Mouse (Mus musculus): ENCODE results near the gene Xrcc6. TPM values are rescaled to one million over a fixed set of nuclear protein-coding genes. Genes with fewer than 3 reads are reported as not detected.

Xrcc6 gene
- polyA plus RNA-seq, 1 experiment from 2014 or later, result 76.1 TPM

DNA sequence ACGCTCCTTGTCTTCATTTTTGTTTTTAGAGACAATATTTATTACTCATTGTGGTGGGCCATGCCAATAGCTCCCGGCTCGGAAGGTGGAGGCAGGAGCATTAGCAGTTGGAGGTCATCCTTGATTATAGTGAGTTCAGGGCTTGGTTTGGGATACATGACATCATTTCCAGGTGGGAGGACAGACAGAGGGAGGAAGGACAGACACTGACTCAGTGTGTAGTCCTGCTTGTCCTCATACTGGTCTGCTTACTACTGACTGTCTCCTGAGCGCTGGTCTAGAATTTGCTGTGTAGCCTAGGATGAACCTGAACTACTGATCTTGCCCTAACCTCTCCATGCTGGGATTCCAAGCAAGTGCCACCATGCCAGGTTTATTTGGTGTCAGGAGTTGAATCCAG, 46.1 kb downstream of the Xrcc6 start, which contains the start of gene Desi1:
Gene Desi1 (minus strand): TSS at position 101 of the 400 bp plus-strand sequence.
- no peak for ATAC-seq
- H3K27ac ChIP-seq, result no peak within 1 kb of the TSS
- H3K27me3 ChIP-seq (replicated peaks), result no peaks in the 10 kb centered on the region
- H3K9ac ChIP-seq, result no peak within 1 kb of the TSS
- no peak within 1 kb of the TSS for H3K4me2 ChIP-seq (replicated peaks)
- H3K36me3 ChIP-seq, result peaks cover 17% of the 10 kb centered on the region
- H3K4me3 ChIP-seq (replicated peaks), result no peak within 1 kb of the TSS
- 95% methylated on average over 4 of the region's 4 CpGs for WGBS
- H3K9me3 ChIP-seq, result no peaks in the 10 kb centered on the region
- H3K4me1 ChIP-seq (replicated peaks), result no peaks in the 10 kb centered on the region

DNA sequence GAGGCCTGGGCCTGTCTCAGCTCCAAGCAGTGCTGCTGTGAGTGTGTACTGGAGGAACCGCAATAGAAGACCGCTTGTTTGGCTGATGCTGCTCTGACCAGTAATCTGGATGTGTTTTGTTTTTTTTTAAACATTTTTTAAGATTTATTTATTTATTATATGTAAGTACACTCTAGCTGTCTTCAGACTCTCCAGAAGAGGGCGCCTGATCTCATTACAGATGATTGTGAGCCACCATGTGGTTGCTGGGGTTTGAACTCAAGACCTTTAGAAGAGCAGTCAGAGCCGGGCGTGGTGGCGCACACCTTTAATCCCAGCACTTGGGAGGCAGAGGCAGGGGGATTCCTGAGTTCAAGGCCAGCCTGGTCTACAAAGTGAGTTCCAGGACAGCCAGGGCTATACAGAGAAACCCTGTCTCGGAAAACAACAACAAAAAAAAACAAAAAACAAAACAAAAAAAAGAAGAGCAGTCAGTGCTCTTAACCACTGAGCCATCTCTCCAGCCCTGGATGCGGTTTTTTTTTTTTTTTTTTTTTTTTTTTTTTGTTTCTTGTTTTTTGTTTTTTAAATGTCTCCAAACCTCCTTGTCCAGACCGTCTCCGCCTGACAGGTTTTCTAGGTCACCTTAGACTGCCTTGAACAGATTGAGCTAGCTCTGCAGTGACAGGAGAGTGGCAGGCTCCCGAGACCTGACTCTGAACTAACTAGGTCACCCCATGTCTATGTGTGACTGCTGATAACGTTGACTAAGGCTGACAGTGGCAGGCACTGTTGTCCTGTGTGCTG, 48.5 kb downstream of the Xrcc6 start:
- no peak overlapping the region for H3K9ac ChIP-seq
- H3K27ac ChIP-seq, result no peak overlapping the region
- H3K9me3 ChIP-seq, result no peaks in the 10 kb centered on the region
- H3K4me2 ChIP-seq (replicated peaks), result no peak overlapping the region
- 79% methylated on average over 12 of the region's 12 CpGs for WGBS
- H3K4me1 ChIP-seq (replicated peaks), result no peaks in the 10 kb centered on the region
- no peak for ATAC-seq
- no peaks in the 10 kb centered on the region for H3K27me3 ChIP-seq (replicated peaks)
- H3K4me3 ChIP-seq (replicated peaks), result no peak overlapping the region
- H3K36me3 ChIP-seq, result peaks cover 21% of the 10 kb centered on the region

DNA sequence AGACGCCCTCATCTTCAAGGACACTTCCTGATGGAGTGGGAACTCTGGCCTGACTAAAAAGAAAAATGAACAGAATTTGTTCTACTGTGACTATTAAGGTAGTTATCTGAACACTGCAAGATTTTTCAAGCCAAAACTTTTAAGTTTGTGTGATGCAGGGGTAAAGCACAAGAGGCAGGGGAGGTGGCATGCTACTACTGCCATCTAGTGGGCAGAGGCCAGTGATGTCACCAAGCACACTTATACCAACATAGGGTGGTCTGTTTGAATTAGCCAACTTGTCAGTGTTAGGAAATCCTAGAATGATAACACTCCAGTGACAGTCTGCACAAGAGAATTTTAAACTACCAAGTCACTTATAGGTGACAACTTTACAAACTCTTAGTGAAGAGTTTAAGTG, 53.0 kb downstream of the Xrcc6 start:
- Histone ChIP-seq H3K9me3 (no peaks in the 10 kb centered on the region), H3K27ac (no peak overlapping the region), H3K4me1 (replicated peaks) (no peaks in the 10 kb centered on the region), H3K4me2 (replicated peaks) (no peak overlapping the region), H3K9ac (no peak overlapping the region), H3K27me3 (replicated peaks) (no peaks in the 10 kb centered on the region), H3K36me3 (peaks cover 19% of the 10 kb centered on the region), H3K4me3 (replicated peaks) (no peak overlapping the region)
- 94% methylated on average over 1 of the region's 1 CpGs for WGBS
- 0 out of 2 replicates have a peak, but pooled peaks have one; percentile 56 for ATAC-seq

DNA sequence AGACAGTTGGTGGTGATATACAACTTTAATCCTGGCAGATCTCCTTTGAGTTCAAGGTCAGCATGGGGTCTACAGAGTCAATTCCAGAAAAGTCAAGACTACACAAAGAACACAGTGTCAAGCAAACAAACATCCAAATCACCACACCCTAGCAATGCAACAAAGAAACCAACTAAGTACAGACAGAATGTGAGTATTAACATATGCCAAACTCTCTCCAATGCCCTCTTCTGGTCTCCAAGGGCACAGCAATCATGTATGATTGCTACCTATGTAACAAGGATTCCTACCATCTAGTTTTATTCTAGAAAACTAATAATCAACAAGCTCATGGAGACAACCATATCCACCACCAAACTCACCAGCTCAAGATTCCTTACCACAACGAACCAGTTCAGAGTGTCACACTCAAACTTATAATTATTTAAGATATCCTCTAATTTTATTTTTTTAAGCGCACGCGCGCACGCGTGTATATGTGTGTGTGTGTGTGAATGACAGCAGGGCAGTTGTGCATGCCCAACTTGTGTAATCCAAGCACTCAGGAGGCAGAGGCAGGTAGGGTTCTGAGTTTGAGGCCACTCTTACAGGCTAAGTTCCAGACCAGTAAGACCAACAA, 56.6 kb downstream of the Xrcc6 start:
- Histone ChIP-seq H3K27ac (no peak overlapping the region), H3K9ac (no peak overlapping the region), H3K4me2 (replicated peaks) (no peak overlapping the region), H3K36me3 (peaks cover 12% of the 10 kb centered on the region), H3K27me3 (replicated peaks) (no peaks in the 10 kb centered on the region), H3K9me3 (no peaks in the 10 kb centered on the region), H3K4me1 (replicated peaks) (peaks cover 8% of the 10 kb centered on the region; the same call in 1 of the 2 replicates), H3K4me3 (replicated peaks) (no peak overlapping the region)
- no peak for ATAC-seq
- WGBS, result 97% methylated on average over 7 of the region's 7 CpGs

DNA sequence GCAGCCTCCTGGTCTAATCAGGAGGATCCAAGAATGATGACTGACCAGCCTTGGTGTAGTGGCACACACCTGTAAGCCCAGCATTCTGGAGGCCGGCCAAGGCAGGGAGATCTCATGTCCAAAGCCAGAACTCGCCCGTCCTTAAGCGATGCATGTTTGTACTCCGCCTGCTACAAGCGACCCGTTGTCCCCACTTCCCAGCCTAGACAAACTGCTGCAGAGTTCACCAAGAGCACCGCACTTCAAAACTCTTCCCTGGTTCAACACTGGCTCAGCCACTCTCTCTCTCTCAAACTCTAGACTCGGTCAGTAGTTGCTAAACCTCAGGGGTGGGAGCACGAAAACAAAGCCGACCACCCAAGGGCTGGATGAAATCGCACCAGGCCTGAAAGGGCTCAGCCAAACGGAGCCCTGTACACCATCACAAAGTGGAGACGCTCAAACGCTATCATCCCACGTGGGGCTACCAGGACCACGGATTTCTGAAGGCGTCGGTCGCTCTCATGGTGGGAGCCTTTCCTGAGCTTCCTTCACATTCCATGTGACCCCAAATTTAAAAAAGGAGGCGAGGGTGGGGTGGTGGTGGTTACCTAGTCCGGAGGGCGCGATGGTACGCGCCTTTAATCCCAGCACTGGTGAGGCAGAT, 58.7 kb downstream of the Xrcc6 start:
- H3K9ac ChIP-seq, result peak overlapping the region; percentile 88
- WGBS, result 2% methylated on average over 26 of the region's 26 CpGs
- no peaks in the 10 kb centered on the region for H3K36me3 ChIP-seq
- no peaks in the 10 kb centered on the region for H3K9me3 ChIP-seq
- peaks cover 8% of the 10 kb centered on the region; the same call in 1 of the 2 replicates for H3K4me1 ChIP-seq (replicated peaks)
- H3K27ac ChIP-seq, result peak overlapping the region; percentile 90; the same call in 1 of the 2 replicates
- no peaks in the 10 kb centered on the region for H3K27me3 ChIP-seq (replicated peaks)
- ATAC-seq, result peak; percentile 42
- peak overlapping the region; percentile 78 for H3K4me2 ChIP-seq (replicated peaks)
- peak overlapping the region; percentile 96 for H3K4me3 ChIP-seq (replicated peaks)

DNA sequence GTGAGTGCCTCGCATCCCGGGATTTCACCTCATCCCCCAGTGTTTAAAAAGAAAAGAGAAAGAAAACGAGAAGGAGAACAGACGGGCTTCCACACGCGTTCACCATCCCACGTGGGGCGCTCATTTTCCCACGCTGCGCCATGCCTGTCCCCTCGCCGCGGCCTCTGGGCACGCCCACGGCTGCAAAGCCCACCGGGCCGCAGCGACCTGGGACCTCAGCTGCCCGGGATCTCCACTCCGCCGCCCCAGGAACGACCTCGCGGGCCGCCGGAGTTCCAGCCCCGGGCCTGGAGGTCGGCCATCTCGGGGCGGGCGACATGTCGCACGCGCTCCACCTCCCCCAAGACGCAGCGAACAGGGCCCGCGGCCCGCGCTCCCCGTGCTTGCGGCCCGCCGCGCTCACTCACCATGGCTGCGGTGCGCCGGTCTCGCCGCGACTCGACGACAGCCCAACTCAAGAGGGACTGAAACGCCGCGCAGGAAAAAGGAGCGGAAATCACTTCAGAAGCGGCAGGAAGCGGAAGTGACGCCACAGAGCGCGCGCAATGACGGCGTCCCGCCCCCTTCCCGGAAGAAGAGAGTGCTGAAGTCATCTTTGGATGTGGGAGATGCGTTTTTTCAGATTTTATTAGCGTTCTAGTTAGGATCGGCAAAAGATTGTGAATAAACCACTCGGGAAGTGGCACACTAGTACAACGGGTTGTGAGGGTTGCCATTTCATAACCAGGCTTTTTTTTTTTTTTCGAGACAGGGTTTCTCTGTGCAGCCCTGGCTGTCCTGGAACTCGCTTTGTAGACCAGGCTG, 59.6 kb downstream of the Xrcc6 start, which contains the start of gene Snu13:
Gene Snu13 (minus strand): TSS at position 519 of the 804 bp plus-strand sequence.
- ATAC-seq, result peak; percentile 94
- H3K9me3 ChIP-seq, result no peaks in the 10 kb centered on the region
- peak within 1 kb of the TSS; percentile 90 for H3K27ac ChIP-seq
- under 1% methylated on average over 74 of the region's 74 CpGs for WGBS
- H3K36me3 ChIP-seq, result no peaks in the 10 kb centered on the region
- peak within 1 kb of the TSS; percentile 88 for H3K9ac ChIP-seq
- H3K27me3 ChIP-seq (replicated peaks), result no peaks in the 10 kb centered on the region
- peak within 1 kb of the TSS; percentile 96 for H3K4me3 ChIP-seq (replicated peaks)
- H3K4me1 ChIP-seq (replicated peaks), result peaks cover 8% of the 10 kb centered on the region; the same call in 1 of the 2 replicates
- peak within 1 kb of the TSS; percentile 78 for H3K4me2 ChIP-seq (replicated peaks)

DNA sequence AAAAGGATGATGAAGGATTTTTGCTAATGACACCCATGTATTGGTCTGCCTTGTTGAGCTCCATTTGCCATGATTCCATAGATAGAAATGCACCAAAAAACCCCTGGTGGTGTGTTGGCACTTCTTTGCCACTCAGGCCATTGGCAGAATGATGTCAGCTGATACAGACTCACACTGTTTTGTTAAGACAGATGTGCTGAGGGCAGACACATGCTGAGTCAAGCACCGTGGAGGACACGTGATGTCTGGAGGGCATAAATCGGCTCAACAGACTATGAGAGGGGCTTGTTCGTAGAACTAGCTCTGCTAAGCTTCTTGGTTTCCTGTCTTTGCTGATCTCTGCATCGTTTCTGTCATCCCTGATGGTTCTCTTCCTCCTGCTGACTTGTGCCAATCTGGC, 64.9 kb downstream of the Xrcc6 start:
- 57% methylated on average over 5 of the region's 5 CpGs for WGBS
- H3K27me3 ChIP-seq (replicated peaks), result 0 out of 2 replicates have a peak, but pooled peaks cover 2% of the 10 kb centered on the region
- no peak overlapping the region for H3K4me2 ChIP-seq (replicated peaks)
- H3K4me1 ChIP-seq (replicated peaks), result 0 out of 2 replicates have a peak, but pooled peaks cover 2% of the 10 kb centered on the region
- no peak overlapping the region for H3K27ac ChIP-seq
- no peaks in the 10 kb centered on the region for H3K36me3 ChIP-seq
- no peak overlapping the region for H3K9ac ChIP-seq
- ATAC-seq, result no peak
- no peak overlapping the region for H3K4me3 ChIP-seq (replicated peaks)
- H3K9me3 ChIP-seq, result no peaks in the 10 kb centered on the region

DNA sequence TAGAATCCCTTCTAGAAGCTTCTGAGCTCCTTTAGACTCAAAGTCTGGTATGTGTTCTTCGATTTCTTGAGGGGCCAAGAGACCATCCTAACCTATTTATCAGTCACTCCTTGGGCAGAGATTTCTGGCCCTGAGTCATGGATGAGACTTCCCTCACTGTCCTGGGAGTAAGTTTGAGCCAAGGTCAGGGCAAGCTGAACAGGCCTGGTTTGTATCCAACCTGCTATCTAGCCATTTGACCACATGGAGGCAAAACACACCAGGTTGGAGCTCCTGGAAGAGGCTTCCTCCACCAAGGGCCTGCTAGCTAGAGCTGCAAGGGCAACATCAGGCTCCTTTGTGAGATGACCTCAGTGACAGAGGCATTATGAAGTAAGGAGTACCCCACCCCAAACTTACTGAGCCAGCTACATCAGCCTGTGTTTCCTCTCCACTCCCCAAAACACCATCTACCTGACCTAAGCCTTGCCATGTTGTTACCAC, 71.1 kb downstream of the Xrcc6 start, which contains the start of gene 4930407I10Rik:
Gene 4930407I10Rik (plus strand): TSS at position 433 of the 483 bp plus-strand sequence.
- Histone ChIP-seq H3K4me2 (replicated peaks) (no peak within 1 kb of the TSS), H3K4me3 (replicated peaks) (no peak within 1 kb of the TSS), H3K4me1 (replicated peaks) (no peaks in the 10 kb centered on the region), H3K36me3 (no peaks in the 10 kb centered on the region), H3K9me3 (no peaks in the 10 kb centered on the region), H3K9ac (no peak within 1 kb of the TSS), H3K27ac (no peak within 1 kb of the TSS), H3K27me3 (replicated peaks) (peaks cover 13% of the 10 kb centered on the region)
- no peak for ATAC-seq
- whole genome bisulfite sequencing, result 72% methylated on average over 1 of the region's 1 CpGs

DNA sequence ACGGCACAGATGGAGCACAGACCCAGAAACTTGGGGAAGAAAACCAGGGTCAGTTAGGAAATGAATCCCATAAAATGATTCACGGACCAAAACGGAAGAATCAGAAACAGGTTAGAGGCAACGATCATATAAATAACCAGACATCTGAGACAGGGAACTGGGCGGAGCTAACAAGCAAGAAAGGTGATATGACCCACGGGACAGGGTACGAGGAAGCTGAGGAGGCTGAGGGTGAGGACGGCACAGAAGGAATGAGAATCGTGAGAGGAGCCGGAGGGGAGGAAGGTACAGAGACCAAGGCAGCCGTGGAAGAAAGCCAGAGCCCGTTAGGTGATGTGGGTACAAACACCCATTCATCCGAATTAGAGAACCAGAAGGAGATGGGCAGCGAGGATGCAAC, 76.3 kb downstream of the Xrcc6 start:
- H3K36me3 ChIP-seq, result no peaks in the 10 kb centered on the region
- H3K27ac ChIP-seq, result no peak overlapping the region
- no peak overlapping the region for H3K4me3 ChIP-seq (replicated peaks)
- peaks cover 31% of the 10 kb centered on the region for H3K27me3 ChIP-seq (replicated peaks)
- no peak for ATAC-seq
- WGBS, result 61% methylated on average over 14 of the region's 14 CpGs
- H3K4me2 ChIP-seq (replicated peaks), result no peak overlapping the region
- H3K9me3 ChIP-seq, result no peaks in the 10 kb centered on the region
- H3K4me1 ChIP-seq (replicated peaks), result no peaks in the 10 kb centered on the region
- no peak overlapping the region for H3K9ac ChIP-seq

DNA sequence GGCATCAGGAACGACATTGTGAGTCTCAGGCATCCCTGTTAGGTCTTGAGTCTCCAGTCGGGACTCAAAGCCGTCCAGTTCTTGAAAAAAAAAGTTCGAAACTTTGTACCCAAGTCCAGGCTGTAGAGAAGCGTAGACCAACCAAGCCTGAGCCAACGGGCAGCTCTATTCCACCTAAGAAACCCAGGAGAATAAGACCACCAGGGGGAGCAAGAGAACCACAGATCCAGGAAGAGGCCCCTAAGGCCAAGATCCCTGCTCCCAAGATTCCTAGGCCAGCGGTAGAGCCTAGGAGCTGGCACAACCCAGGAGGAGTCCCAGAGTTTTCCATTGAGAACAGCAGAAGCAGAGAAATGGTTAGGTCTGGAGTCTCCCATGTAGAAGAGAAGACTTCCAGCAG, 77.9 kb downstream of the Xrcc6 start:
- Histone ChIP-seq H3K9me3 (no peaks in the 10 kb centered on the region), H3K9ac (no peak overlapping the region), H3K4me2 (replicated peaks) (no peak overlapping the region), H3K27me3 (replicated peaks) (peaks cover 47% of the 10 kb centered on the region), H3K4me1 (replicated peaks) (peaks cover 5% of the 10 kb centered on the region; the same call in 1 of the 2 replicates), H3K4me3 (replicated peaks) (no peak overlapping the region), H3K36me3 (no peaks in the 10 kb centered on the region), H3K27ac (no peak overlapping the region)
- 15% methylated on average over 7 of the region's 7 CpGs for WGBS
- 0 out of 2 replicates have a peak, but pooled peaks have one; percentile 58 for ATAC-seq

DNA sequence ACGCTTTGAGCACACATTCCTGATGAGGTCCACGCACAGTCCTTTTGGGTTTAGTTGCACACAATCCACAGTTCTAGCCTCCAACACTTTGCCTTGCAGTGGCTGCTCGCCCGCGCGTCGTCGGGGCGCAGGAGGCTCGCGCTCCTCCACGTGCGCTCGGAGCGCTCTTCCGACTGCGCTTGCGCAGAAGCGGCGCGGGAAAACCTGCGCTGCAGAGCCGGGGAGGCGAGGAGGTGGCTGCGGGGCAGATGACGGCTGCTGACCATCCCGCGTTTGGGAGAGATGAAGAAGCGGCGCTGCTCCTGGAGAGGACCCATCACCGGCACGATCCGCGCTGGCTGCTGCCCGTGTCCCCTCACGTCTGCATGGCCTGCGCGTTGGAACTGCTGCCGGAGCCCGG, 82.3 kb downstream of the Xrcc6 start, which contains the start of gene Mei1:
Gene Mei1 (plus strand): TSS at position 99 of the 400 bp plus-strand sequence.
- no peaks in the 10 kb centered on the region for H3K36me3 ChIP-seq
- no peak for ATAC-seq
- 19% methylated on average over 40 of the region's 40 CpGs for WGBS
- H3K9me3 ChIP-seq, result no peaks in the 10 kb centered on the region
- H3K4me2 ChIP-seq (replicated peaks), result peak within 1 kb of the TSS; percentile 46
- no peak within 1 kb of the TSS for H3K27ac ChIP-seq
- no peak within 1 kb of the TSS for H3K4me3 ChIP-seq (replicated peaks)
- H3K4me1 ChIP-seq (replicated peaks), result peaks cover 5% of the 10 kb centered on the region; the same call in 1 of the 2 replicates
- no peak within 1 kb of the TSS for H3K9ac ChIP-seq
- H3K27me3 ChIP-seq (replicated peaks), result peaks cover 44% of the 10 kb centered on the region
